Mouse (Mus musculus) heart, embryonic 14.5 days (tissue): ENCODE data around the gene Hprt. TPM values are rescaled to one million over a fixed set of nuclear protein-coding genes. Genes with fewer than 3 reads are reported as not detected.

Experiments used
- microRNA counts: library from miRNA; unstranded; fragments of <30 nt; microRNA quantifications from one replicate; lab custom pipeline; 2016
- microRNA-seq: library from miRNA; unstranded; fragments of <30 nt; microRNA quantifications from one replicate; pipeline ENCODE4, GENCODE M21; 2016
- polyA plus RNA-seq: library from polyadenylated mRNA; unstranded; fragments of >200 nt; fragmentation: Nextera tagmentation; extraction: Ambion mirVana; gene quantifications from 2 replicates; pipeline ENCODE4 v1.2.1, GENCODE M21; 2014

Gene Hprt
- polyA plus RNA-seq, 1 experiment from 2014 or later: 225 TPM

MicroRNAs within 50 kb of the gene (microRNA counts, 519-probe panel; counts per million panel counts)
- microRNA mmu-miR-322 (lab: Ali Mortazavi, UCI) (7,791 counts per million, percentile 96 among the panel's probes with 10 or more counts), microRNA mmu-miR-351 (lab: Ali Mortazavi, UCI) (6,619 counts per million, percentile 92 among the panel's probes with 10 or more counts), microRNA mmu-miR-450a-3p (lab: Ali Mortazavi, UCI) (322 counts per million, percentile 70 among the panel's probes with 10 or more counts), microRNA mmu-miR-450a-5p (lab: Ali Mortazavi, UCI) (8,074 counts per million, percentile 97 among the panel's probes with 10 or more counts), microRNA mmu-miR-450b-3p (lab: Ali Mortazavi, UCI) (4,932 counts per million, percentile 80 among the panel's probes with 10 or more counts), microRNA mmu-miR-450b-5p (lab: Ali Mortazavi, UCI) (322 counts per million, percentile 70 among the panel's probes with 10 or more counts), microRNA mmu-miR-503 (lab: Ali Mortazavi, UCI) (5,228 counts per million, percentile 82 among the panel's probes with 10 or more counts), microRNA mmu-miR-542-3p (lab: Ali Mortazavi, UCI) (2,640 counts per million, percentile 71 among the panel's probes with 10 or more counts), microRNA mmu-miR-542-5p (lab: Ali Mortazavi, UCI) (5,177 counts per million, percentile 81 among the panel's probes with 10 or more counts)

Small RNA genes lying within 50 kb of the gene (microRNA-seq; reads per million reads assigned to microRNA genes)
- 80,989 reads per million, percentile 100 among the genes with 10 or more reads in this experiment for gene Mir322
- 32,885 reads per million, percentile 98 among the genes with 10 or more reads in this experiment for gene Mir351
- 114 reads per million, percentile 52 among the genes with 10 or more reads in this experiment for gene Mir450-1
- 45.8 reads per million, percentile 42 among the genes with 10 or more reads in this experiment for gene Mir450-2
- gene Mir450b: 673 reads per million, percentile 75 among the genes with 10 or more reads in this experiment
- gene Mir503: 3,513 reads per million, percentile 88 among the genes with 10 or more reads in this experiment
- 3,798 reads per million, percentile 89 among the genes with 10 or more reads in this experiment for gene Mir542

Other genes starting within 250 kb of the Hprt start
- 0.26 and 1.1 TPM in 2 replicates for gene Ccdc160, start 196.9 kb upstream of the Hprt start, polyA plus RNA-seq
- 16.1 and 16.7 TPM in 2 replicates for gene Phf6, start 75.9 kb upstream of the Hprt start, polyA plus RNA-seq